Mouse (Mus musculus) hindbrain, embryonic 16.5 days (tissue): ENCODE data around the gene Snta1. TPM values are rescaled to one million over a fixed set of nuclear protein-coding genes. Genes with fewer than 3 reads are reported as not detected.
"Not testable (repeated sequence)": the region's sequence is repeated elsewhere in the genome, so short reads cannot be mapped to it uniquely, and the experiment has no call there.

Experiments
- ATAC-seq: fragments of 200-750 bp; cut with Nextera tagmentation; 2 replicates; pipeline ENCODE4 v1.8.0; 2017; ENCODE audit warnings: moderate TSS enrichment, moderate library complexity
- H3K27ac ChIP-seq: fragments of 300-500 bp; sonication (generic); 2 replicates; pipeline ENCODE4 v1.5.1; 2014; ENCODE audit warnings: low read depth, mild to moderate bottlenecking, control low read depth, low read length, moderate library complexity
- H3K27me3 ChIP-seq: fragments of 300-500 bp; sonication (generic); replicated peaks from 2 replicates; pipeline ENCODE4 v1.6.1; 2014; ENCODE audit warnings: low read length; ENCODE audit not compliant: control insufficient read depth, insufficient read depth
- H3K36me3 ChIP-seq: fragments of 300-500 bp; sonication (generic); 2 replicates; pipeline ENCODE4 v1.6.1; 2014; ENCODE audit warnings: mild to moderate bottlenecking, low read length, moderate library complexity, mixed read lengths; ENCODE audit not compliant: control insufficient read depth, insufficient read depth
- H3K4me1 ChIP-seq: fragments of 300-500 bp; sonication (generic); 2 replicates; pipeline ENCODE4 v1.6.1; 2014; ENCODE audit warnings: low read depth, low read length; ENCODE audit not compliant: control insufficient read depth, insufficient read depth
- H3K4me2 ChIP-seq: fragments of 300-500 bp; sonication (generic); 2 replicates; pipeline ENCODE4 v1.6.1; 2014; ENCODE audit warnings: mild to moderate bottlenecking, low read length, control low read depth, moderate library complexity
- H3K4me3 ChIP-seq: fragments of 300-500 bp; sonication (generic); 2 replicates; pipeline ENCODE4 v1.5.1; 2014; ENCODE audit warnings: mild to moderate bottlenecking, low read length, control low read depth, moderate library complexity
- H3K9ac ChIP-seq: fragments of 300-500 bp; sonication (generic); 2 replicates; pipeline ENCODE4 v1.6.1; 2014; ENCODE audit warnings: low read depth, mild to moderate bottlenecking, control low read depth, low read length, moderate library complexity
- H3K9me3 ChIP-seq: fragments of 300-500 bp; sonication (generic); 2 replicates; pipeline ENCODE4 v1.6.1; 2014; ENCODE audit warnings: mild to moderate bottlenecking, low read length, moderate library complexity; ENCODE audit not compliant: control insufficient read depth
- WGBS: fragments of 180-500 bp; shearing (Covaris S2); extraction: QIAGEN DNeasy Blood & Tissue Kit; methylation state at CpG from one replicate; pipeline ENCODE4 v1.1.7; 2014; 5-methylcytosine and 5-hydroxymethylcytosine counted together
- polyA plus RNA-seq: library from polyadenylated mRNA; unstranded; fragments of >200 nt; fragmentation: Nextera tagmentation; extraction: Ambion mirVana; gene quantifications from 2 replicates; pipeline ENCODE4 v1.2.1, GENCODE M21; 2015

Gene Snta1
- polyA plus RNA-seq, 1 experiment from 2014 or later: 15.1 TPM

DNA sequence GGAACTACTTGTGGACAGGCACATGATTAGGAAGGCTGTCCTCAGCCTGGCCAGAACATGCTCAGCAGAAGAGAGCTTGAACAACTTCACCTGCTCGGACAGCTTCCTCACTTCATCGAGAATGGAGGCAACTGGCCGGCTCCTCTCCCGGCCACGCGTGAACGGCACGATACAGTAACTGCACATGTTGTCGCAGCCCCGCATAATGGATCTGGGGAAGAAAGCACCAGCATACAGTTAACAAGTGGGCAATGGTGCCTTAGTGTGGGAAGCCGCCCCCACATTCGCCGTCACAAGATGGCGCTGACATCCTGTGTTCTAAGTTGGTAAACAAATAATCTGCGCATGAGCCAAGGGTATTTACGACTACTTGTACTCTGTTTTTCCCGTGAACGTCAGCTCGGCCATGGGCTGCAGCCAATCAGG, 53.9 kb downstream of the Snta1 start:
- not testable (repeated sequence) for H3K4me1 ChIP-seq, H3K27ac ChIP-seq, H3K27me3 ChIP-seq, H3K9me3 ChIP-seq, H3K36me3 ChIP-seq
- 75% methylated on average over 14 of the region's 19 CpGs for WGBS
- ATAC-seq: peak; percentile 50; the same call in 1 of the 2 replicates
- Histone ChIP-seq H3K4me3 (peak overlapping the region; percentile 36), H3K4me2 (peak overlapping the region; percentile 45), H3K9ac (peak overlapping the region; percentile 50)

DNA sequence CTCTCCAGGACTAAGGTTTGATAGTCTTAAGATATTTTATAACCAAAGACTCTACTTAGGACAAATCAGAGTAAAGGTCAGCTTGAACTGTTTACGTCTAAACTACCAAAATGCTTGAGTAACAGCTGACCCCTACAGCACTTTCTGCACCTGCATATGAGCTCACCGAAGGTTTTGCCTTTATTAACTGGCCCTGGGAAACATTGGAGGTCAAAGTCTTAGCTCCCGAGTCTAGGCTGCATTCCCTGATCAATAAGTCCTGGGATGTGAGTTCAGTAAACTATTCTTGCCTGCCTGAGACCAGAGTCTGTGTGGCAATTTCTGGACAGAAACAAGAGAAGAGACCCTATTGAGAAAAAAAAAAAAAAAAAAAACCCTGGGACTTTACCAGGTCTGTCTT, 59.7 kb downstream of the Snta1 start:
- Histone ChIP-seq H3K27ac (no peak overlapping the region), H3K4me3 (no peak overlapping the region), H3K9ac (no peak overlapping the region), H3K4me2 (no peak overlapping the region), H3K36me3 (peaks cover 18% of the 10 kb centered on the region), H3K27me3 (no peaks in the 10 kb centered on the region), H3K4me1 (no peaks in the 10 kb centered on the region), H3K9me3 (no peaks in the 10 kb centered on the region)
- WGBS: 94% methylated on average over 3 of the region's 3 CpGs
- no peak for ATAC-seq

DNA sequence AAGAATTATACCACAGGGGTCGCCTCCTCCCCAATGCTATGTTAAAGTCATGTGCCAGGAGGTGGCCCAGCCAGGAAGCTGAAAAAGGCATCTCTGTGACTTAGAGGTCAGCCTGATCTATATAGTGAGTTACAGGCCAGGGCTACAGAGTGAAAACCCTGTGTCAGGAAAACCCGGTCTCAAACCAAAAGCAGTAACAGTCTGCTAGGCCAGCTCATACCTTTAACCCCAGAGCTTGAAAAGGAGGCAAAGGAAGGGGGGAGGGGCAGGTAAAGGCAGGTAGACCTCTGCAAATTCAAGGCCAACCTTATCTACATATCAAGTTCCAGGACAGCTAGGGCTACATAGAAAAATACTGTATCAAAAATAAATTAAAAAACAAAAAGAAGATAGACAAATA, 68.5 kb downstream of the Snta1 start:
- H3K36me3 ChIP-seq: peaks cover 8% of the 10 kb centered on the region

DNA sequence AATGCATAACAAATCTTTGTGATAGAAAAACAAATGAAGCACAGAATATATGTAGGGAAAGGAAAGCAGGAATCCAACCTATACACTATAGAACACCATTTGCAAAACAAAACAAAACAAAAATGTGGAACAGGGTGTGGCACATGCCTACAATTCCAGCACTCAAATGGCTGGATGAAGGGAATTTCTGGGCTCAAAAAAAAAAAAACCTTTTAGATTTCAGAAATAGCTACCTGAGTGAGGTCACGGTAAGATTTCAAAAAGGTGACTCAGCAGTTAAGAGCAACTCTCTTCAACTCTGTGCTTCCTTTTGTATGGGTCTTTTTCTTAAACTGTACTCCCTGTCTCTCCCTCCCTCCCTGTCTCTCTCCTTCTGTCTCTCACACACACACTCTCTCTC, 69.7 kb downstream of the Snta1 start:
- H3K27ac ChIP-seq: no peak overlapping the region
- 95% methylated on average over 1 of the region's 1 CpGs for WGBS
- no peak overlapping the region for H3K4me2 ChIP-seq
- no peaks in the 10 kb centered on the region for H3K4me1 ChIP-seq
- no peak overlapping the region for H3K4me3 ChIP-seq
- H3K9ac ChIP-seq: no peak overlapping the region
- no peaks in the 10 kb centered on the region for H3K27me3 ChIP-seq
- no peaks in the 10 kb centered on the region for H3K9me3 ChIP-seq
- H3K36me3 ChIP-seq: peaks cover 8% of the 10 kb centered on the region
- ATAC-seq: no peak

More for the DNA sequence above, 68.5 kb downstream of the Snta1 start:
- no peaks in the 10 kb centered on the region for H3K27me3 ChIP-seq
- no peaks in the 10 kb centered on the region for H3K4me1 ChIP-seq
- H3K9me3 ChIP-seq: no peaks in the 10 kb centered on the region
- no peak overlapping the region for H3K27ac ChIP-seq
- H3K4me2 ChIP-seq: no peak overlapping the region
- WGBS: 77% methylated on average over 2 of the region's 2 CpGs
- no peak for ATAC-seq
- no peak overlapping the region for H3K9ac ChIP-seq
- H3K4me3 ChIP-seq: no peak overlapping the region

DNA sequence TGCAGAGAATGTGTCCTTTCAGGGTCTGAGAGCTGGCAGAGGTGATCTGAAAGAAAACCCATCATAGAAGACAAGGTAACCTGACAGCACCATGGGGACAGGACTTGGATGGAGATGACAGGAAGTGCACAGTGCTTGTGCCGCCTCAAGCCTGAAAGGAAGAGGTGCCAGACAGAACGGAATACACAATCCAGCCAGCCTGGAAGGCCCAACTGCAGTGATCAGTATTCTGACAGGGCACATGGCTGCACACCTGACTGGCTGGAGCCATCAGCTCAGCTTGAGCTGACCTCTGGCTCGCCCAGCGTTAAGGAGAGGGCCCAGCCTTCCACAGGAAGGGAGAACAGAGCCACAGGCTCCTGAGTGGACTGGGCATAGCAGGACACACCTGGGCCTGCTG, 72.3 kb downstream of the Snta1 start:
- peaks cover 1% of the 10 kb centered on the region for H3K36me3 ChIP-seq
- H3K27ac ChIP-seq: no peak overlapping the region
- H3K4me2 ChIP-seq: no peak overlapping the region
- WGBS: 67% methylated on average over 4 of the region's 4 CpGs
- no peaks in the 10 kb centered on the region for H3K9me3 ChIP-seq
- ATAC-seq: no peak
- H3K27me3 ChIP-seq: no peaks in the 10 kb centered on the region
- H3K4me3 ChIP-seq: no peak overlapping the region
- H3K9ac ChIP-seq: no peak overlapping the region
- no peaks in the 10 kb centered on the region for H3K4me1 ChIP-seq

DNA sequence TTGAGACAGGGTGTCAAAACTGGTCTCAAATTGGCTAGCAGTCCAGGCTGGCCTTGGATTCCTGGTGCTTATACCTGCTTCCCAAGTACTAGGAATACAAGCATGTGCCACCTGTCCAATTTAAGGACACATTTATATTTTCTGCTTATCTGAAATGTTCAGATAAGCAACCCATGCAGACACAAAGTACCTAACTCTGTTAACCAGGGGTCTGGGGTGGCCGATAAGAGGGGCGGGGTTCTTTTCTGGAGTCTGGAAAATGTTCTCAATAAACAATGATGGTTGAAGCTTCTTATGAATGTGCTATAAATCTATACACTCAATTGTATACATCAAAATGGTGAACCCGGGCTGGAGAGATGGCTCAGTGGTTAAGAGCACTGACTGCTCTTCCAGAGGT, 81.0 kb downstream of the Snta1 start:
- H3K27ac ChIP-seq: no peak overlapping the region
- 81% methylated on average over 3 of the region's 3 CpGs for WGBS
- no peaks in the 10 kb centered on the region for H3K9me3 ChIP-seq
- H3K4me2 ChIP-seq: no peak overlapping the region
- H3K4me1 ChIP-seq: no peaks in the 10 kb centered on the region
- H3K4me3 ChIP-seq: no peak overlapping the region
- H3K36me3 ChIP-seq: no peaks in the 10 kb centered on the region
- ATAC-seq: no peak
- H3K9ac ChIP-seq: no peak overlapping the region
- no peaks in the 10 kb centered on the region for H3K27me3 ChIP-seq

Other genes starting within 250 kb of the Snta1 start
- not detected in 2 replicates for gene Bpifa5, start 245.5 kb downstream of the Snta1 start, polyA plus RNA-seq
- 0.25 and 0.34 TPM in 2 replicates for gene Bpifb1, start 217.3 kb downstream of the Snta1 start, polyA plus RNA-seq
- 0.37 and 0.43 TPM in 2 replicates for gene Bpifb5, start 184.4 kb downstream of the Snta1 start, polyA plus RNA-seq
- not detected in 2 replicates for gene Bpifb9a, start 150.2 kb downstream of the Snta1 start, polyA plus RNA-seq
- gene Bpifb9b, start 100.9 kb downstream of the Snta1 start, polyA plus RNA-seq: not detected in 2 replicates
- 13.4 and 15.9 TPM in 2 replicates for gene Cdk5rap1, start 35.1 kb downstream of the Snta1 start, polyA plus RNA-seq
- 39.8 and 50.9 TPM in 2 replicates for gene Cbfa2t2, start 28.4 kb upstream of the Snta1 start, polyA plus RNA-seq
- gene 1700003F12Rik, start 139.0 kb upstream of the Snta1 start, polyA plus RNA-seq: 2.4 and 2.5 TPM in 2 replicates
- gene Actl10, start 143.7 kb upstream of the Snta1 start, polyA plus RNA-seq: 0.47 and 0.50 TPM in 2 replicates
- 21.6 and 25.7 TPM in 2 replicates for gene Necab3, start 150.8 kb upstream of the Snta1 start, polyA plus RNA-seq
- gene E2f1, start 161.8 kb upstream of the Snta1 start, polyA plus RNA-seq: 5.0 and 8.0 TPM in 2 replicates
- gene Pxmp4, start 195.6 kb upstream of the Snta1 start, polyA plus RNA-seq: 18.7 and 20.6 TPM in 2 replicates
- 2.0 and 2.3 TPM in 2 replicates for gene Zfp341, start 205.2 kb upstream of the Snta1 start, polyA plus RNA-seq
- 0.35 and 0.82 TPM in 2 replicates for gene 4930519P11Rik, start 205.3 kb upstream of the Snta1 start, polyA plus RNA-seq
- 23.0 and 32.2 TPM in 2 replicates for gene Chmp4b, start 243.6 kb upstream of the Snta1 start, polyA plus RNA-seq